Mouse (Mus musculus) NIH3T3 (cell line): ENCODE measurements around the gene Ada.
A peak's percentile ranks its signal among the peaks of the same experiment; 100 is the strongest.

Experiments
- DNase-seq: peaks from one replicate; pipeline ENCODE4 v3.0.0-alpha.2; 2012; ENCODE audit warnings: low read depth

Ada gene

DNA sequence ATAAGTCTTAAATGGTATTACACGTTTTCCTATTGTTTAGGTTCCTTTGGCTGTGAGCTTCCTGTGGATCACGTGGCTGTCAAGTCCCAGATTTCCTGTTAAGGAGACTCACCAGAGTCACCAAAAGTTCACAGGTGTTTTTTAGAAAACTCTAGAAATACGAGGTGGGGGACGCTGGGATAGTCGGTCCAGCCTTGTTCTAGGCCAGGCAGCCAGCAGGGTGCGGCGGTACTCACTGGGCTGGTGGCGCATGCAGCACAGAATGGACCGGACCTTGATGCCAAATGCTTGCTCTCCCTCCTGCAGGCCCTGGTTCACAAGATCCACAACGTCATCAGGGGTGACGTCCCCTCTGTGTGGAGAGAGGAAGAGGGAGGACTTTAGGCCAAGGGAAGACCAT is 18.0 kb downstream of the Ada start:
- DNase-seq: no peak

DNA sequence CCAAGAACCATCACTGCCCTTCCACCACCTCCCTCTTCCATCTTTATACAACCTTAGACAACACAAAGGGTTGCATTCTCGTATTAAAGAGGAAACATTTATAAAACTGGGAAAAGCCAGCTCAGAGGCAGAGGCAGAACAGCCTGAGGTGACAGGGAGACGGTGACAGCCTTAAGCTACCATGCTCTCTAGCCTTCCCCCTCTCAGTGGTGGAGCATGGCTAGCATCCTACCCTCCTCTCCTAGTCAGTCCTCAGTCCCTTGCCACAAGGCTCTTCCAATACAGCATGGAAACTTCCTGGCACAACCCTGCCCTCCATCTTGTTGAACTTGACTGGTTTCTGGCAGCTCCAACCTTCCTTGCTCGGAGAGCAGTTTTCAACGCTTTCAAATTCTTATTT is 21.7 kb downstream of the Ada start:
- no peak for DNase-seq

DNA sequence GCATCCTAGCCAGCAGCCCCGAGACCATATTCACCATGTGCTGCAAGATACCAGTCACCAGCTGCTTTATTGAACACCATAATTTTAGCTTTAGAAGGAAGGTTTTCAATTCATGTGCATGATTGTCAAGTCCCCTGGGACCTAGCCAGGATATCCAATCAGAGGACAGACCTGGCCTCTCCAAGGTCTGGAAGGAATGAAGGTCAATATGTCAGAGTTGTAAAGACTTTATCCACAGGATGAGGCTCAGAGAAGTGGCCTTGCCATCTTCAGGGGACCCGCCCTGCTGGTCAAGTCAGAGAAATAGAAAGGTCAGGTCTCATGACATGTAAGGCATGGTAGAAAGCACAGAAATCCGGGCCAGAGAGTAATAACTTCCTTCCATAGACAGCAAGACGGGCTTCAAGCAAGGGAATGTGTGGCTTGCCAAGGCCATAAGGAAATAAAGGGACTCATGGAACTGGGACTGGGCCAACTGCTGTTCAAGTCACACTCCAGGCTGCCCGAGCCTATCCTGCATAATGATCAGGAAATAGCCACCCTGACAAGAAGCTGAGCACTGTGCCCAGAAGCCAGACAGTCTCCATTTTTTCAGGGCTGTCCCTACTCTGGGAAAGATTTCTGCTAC is 23.2 kb downstream of the Ada start:
- DNase-seq: no peak

DNA sequence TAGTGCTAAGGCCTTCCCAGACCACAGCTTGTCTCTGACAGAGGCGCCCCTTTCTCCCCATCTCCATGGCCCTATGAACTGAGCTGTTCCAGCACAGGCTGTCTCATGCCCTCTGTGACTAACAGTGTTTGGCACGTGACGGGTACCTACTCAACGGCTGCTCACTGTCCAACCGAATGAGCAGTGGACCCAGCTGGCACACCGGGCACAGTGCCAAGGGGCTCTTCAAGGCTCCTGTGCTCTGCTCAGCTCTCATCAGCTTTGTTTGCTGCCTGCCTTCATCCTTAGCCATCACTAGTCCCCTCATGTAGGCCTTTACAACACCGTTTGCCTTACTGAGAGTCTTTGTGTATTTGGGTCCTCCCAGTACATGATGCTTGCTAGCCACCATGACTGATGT is 27.5 kb downstream of the Ada start:
- DNase-seq: peak; percentile 34

DNA sequence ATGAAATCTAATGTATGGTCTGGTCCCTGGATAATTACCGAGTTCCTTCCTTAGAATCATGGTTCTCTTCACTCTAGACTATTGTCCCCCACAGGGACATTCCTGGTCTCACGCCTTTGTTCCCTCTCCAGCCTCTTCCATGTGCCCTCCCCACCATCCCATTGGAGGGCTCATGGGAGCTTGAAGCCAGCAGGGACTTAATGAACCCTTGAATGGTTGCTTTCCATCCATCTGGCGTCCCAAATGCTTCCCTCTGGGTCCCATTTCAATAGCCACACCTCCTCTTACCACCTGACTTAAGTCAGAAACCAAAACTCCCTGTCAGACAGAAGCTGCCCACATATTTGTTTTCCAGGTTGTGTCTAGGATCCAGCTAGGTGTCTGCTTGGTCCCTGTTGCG is 30.4 kb downstream of the Ada start:
- DNase-seq: no peak

DNA sequence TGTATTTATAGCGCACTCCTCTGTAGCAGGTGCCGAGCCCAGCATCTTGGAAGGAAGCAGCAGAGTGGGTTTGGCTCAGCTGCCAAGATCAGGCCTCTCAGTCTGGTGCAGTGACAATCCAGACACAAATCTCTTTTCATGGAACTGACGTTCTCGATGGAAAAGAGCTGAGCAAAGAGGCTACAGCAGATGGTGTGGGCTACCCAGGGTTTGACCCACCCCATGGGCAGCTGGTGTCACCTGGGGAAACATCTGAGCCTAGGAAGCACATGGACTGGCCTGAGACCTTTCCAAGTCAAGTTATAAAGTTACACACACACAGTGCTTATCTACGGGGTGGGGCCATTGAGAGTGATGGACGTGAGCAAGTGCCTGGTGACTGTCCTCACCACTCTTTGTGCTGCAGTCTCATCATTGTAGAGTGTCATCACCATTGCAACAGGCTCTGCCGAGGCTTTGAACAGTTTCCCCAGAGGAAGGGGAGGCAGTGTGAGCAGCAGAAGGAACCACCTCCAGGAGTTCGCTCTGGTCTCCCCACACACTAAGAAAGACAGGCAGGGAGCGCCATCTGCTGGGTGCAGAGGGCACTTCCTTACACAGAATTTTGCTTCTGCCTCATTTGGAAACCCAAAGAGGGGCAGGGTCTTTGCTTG is 31.0 kb downstream of the Ada start:
- peak; percentile 91 for DNase-seq

DNA sequence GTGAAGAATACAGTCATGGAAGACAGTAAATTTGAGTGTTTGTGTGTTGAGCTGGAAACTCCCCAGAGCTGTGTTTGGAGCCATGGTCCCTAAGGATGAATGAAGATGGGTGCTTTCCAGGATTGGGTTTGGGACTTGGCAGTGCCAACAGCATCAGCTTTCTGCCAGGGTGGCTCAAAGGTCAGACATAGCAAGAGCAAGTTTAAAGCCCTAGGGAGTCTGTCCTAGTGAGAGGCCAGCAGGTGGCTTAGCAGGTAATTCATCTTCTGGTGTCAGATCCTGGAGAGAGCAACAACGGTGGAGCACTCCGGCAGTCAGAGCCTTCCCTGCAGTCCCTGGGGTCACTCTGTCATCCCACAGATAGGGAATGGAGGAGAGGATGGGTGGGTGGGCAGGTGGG is 31.5 kb downstream of the Ada start:
- no peak for DNase-seq

DNA sequence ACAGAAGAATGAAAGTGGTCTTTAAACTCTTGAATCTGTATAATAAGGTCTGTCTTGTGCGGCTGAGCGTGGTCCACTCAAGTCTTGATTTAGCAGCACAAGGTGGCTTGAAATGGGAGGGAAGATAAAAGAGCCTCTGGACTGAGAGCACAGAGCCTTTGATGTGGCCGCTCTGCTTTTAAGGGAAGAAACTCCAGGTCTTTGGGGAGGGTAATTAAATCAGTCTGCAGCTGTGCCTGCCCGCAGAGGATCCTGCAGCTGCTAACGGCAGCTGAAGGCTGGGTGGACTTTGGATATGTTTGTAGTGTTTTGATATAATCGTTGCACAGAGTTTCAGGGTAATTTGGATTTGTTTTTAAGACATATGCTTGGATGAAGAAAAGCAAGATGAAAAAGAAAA is 33.2 kb downstream of the Ada start:
- DNase-seq: no peak

DNA sequence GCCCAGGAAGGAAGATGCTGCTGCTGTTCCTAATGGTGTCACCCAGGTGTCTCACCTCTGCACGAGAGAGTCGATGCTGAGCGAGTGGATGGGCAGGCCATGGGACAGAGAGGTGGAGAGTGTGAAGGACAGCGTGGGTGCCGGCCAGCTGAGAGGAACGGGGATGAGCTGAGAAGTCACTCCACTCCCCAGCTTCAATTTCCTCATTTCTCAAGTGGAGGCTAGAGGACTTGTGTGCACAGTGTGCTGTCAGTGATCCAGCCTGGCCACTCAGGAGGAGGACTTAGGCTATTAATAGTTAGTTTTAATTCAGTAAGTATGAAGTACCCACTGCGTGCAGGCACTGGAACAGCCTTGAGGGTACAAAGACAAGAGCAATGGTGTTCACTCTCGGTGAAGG is 33.6 kb downstream of the Ada start:
- no peak for DNase-seq

DNA sequence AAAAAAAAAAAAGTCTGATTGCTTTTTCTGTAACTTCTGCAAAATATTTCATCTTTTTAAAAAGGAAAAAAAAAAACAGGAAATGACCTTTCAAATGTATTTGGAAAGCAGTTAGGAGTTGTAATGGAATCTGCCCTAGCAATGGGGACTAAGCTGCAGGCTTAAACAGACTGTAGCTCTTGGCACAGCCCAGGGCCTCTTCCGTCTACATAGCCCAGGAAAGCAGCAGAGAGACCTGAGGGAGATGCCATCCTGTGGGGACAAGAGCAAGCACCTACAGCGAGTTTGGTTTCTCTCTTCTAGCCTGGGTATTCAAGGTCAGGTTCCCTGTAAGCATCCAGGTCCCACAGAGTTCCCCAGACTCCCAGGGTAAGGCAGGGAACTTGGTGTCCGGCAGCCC is 36.7 kb downstream of the Ada start:
- DNase-seq: no peak

DNA sequence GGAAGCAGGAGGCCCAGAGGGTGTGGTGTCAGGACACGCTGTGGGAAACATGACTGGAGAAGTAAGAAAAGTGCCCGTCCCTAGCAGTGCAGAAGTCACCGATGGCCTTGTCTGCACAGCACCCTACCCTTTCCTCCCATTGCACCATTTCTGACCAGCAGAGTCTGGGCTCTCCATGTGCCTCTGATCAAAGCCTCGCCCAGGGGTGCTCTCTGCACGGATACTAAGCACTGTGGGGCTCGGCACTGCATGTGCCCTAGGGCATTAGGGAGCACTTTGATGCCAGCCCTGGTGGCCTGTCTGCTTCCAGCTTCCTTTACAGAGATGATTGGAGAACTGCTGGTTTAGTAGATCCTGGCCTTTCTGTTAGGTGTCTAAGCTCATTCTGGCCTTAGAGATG is 37.2 kb downstream of the Ada start:
- no peak for DNase-seq

DNA sequence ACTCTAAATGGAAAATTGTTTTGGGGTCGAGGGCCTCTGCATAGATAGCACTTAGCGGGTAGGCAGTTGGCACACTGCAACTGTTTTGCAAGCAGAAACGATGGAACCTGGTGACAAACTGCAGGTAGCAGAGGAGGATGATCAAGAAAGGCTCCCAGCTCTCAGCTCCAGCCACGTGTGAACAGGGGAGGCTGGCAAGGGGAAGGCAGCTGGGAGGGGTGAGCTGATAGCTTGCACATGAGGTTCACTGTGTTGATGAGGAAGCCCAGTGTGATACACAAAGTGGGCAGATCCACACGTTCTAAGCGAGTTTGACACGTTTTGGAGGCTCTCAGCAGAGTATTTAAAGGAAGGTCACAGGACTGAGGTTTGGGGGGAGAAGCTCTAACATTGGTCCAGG is 37.6 kb downstream of the Ada start:
- DNase-seq: no peak

DNA sequence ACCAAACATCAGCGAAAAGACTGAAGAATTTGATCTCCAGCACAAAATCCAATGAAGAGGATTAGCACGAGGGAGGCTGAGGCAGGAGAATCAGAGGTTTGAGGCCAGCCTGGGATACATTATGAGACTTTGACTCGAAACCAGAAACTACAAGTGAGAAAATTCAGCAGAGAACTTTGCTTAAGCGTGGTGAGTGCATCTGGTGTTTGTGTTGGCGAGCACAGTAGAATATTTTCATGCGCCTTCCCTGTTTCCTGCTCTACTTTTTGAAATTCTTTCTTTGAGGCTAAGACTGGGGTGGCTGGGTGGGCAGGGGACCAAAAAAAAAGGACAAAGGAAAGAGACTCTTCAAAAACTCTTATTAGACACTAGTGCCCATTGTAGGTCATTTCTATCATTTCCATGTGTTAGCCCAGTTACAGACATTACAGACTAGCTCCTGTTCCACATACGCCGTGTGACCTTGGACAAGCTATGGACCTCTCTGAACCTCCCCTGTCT is 38.6 kb downstream of the Ada start:
- DNase-seq: no peak

DNA sequence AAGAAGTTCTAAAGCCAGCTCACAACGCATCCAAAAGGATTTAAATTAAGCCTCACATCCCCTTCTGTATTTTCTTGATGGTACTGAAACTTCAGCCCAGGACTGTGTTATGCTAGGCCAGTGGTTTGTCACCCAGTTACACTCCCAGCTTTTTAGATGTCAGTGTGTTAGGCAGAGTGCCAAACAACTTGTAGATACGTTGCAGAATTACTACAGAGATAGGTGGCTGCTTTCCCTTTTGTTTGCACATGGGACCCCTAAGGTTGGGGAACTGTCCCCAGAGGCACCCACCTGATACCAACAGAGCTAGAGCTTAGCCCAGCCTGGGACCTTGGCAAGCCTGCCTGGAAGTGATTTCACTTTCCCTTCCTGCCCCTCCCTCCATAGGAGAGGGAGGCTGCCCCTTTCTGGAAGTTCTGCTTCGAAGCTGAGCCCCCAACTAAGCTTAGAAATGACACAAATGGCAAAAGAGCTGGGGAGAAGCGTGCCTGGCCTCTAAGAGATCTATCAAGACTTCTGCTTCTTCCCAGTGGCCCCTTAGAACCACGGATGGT is 39.4 kb downstream of the Ada start:
- no peak for DNase-seq

DNA sequence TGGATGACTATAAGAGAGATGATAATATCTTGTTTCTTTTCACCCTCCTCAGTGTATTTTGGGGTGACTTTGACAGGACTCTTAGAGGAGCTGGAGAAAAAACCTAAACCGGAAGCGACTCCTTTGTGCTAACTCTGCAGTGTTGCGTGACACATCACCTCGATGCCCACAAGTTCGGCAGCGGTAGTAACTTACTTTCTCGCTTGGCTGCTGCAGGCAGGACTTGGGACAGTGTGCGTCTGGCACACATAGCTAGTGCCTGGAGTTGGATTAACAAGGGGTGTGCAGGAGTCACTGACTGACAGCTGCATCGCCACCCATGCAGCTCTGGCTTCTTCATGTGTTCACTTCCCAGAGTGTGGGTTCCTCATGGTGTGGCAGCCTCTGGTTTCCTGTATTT is 40.0 kb downstream of the Ada start:
- no peak for DNase-seq

DNA sequence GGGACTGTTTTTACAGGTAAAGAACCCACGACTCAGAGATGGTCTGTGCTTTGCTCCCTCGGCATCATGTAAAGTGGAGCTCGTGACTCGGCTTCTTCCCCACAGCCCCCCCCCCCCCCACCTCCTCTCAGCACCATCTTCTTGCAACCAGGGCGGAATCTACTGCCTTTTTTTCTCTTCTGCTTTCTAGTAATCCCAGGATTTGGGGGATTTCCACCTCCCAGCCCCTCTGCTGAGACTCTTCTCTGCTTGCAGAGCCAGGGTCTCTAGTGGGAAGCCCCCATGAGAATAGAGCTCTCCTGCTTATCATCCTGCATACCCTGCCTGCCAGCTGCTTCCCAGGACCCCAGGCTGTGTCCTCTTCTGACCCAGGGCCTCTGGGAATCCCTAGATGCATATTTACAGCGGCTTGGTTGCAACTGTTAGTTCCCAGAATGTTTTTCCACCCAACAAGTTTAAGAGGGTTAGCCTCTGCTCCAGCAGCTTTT is 41.2 kb downstream of the Ada start:
- DNase-seq: no peak

DNA sequence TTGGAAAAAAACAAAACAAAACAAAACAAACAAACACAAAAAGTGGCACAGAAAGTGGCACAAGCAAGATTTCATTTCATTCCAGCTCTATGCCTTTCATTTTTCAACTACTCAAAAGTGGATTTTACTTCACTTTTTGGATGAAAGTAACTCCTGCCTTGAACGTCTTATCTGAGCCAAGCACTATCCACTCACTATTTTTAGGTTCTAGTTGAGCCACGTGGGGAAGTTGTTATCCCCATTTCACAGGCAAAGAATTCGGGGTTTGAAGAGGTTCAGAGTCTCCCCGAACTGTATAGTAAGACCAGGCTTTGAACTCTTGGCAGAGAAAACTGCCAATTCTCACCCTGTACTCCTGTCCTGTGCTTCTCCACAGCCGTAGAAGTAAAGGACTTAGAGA is 41.7 kb downstream of the Ada start:
- DNase-seq: no peak

DNA sequence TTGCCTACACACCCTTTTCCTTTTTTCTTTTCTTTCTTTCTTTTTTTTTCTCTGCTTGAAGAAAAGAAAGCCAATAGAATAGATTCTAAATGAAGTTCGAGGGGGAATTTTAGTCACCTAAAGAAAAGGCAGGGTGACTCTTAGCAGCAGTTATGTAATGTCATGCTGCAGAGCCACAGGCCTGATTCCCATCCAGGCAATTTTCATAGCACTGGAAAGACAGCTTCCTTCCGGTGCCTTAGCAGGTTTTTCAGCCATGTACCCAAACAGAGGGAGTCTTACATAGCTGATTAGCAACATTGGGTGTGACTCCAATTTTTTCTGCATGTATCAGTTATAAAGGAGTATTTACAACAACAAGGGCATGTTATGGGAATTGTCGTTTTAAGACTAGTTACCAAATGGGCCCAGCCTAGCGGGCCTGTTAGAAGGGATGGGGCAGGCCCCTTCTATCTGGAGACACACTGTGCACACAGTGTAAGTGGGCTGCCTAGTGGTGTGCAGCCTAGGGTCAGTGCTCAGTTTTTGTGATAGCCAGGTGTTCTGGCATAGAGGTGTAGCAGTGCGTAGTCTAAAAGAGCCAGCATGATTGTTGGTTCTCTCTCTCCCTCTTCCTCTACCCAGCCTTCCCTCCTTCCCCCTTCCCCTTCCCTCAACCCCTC is 46.3 kb downstream of the Ada start:
- no peak for DNase-seq

DNA sequence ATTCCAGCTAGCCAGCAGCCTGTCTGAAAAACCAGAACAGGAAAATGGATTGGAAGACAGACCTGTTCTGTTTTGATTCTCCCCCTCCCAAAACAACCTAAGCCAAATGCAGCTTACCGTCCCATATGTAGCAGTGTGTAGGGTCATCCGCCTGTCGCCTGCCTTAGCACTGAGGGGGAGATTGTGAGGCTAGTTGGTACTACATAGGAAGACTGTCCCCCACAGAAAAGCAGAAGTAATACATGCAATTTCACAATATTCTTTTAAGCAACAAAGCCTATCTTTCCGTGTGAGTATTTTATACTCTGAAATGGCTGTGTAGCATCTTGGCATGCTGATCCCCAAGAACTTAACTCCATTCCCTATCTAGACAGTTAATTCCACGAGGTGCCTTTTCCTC is 47.1 kb downstream of the Ada start:
- DNase-seq: no peak

DNA sequence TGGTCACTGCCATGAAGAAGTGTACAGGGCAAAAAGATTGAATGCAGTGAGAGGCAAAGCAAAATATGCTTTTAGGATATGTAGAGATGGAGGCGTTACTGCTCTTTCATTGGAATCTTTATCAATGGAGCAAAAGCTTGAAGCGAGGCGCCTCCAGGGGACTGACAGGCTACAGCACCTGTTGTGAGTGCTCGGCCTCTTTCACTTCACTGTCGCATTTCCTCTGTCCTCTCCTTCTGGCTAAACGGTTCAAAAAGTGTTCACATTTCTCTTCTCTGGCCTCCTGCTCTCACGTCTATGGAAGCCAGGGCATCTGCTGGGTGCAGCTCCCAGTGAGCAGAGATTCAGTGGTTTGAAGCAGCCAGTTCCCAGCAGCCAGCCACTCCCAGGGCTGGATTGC is 47.6 kb downstream of the Ada start:
- DNase-seq: no peak

DNA sequence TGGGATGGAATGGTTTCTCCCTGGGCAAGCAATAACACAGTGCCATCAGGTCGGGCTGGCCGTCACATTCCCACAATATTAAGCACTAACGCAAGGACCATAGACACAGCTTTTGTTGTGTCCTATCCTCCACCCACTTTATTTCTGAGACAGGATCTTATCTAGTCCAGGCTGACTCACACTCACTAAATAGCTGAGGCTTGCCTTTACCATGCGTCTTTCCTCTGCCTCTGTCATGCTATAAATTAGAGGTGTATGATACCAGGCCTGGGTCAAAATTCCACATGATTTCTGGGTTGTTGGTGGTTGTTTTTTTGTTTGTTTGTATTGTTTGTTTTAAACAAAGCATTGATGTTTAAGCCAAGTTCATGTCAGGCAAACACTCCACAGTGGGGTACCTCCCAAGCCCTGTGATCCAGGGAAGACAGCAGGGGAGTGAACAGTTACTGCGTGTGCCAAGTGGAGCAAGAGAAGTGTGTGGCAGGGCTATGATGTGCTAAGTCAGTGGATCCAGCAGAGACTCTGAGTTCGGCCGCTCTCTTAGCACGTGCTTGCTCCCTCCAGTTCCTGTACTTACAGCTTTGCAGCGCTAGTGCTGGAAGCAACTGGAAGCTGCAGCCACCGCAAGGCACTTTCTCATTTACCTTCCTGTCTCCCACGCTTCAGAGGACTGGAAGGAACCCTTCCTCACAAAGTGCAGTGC is 50.8 kb downstream of the Ada start:
- DNase-seq: no peak

DNA sequence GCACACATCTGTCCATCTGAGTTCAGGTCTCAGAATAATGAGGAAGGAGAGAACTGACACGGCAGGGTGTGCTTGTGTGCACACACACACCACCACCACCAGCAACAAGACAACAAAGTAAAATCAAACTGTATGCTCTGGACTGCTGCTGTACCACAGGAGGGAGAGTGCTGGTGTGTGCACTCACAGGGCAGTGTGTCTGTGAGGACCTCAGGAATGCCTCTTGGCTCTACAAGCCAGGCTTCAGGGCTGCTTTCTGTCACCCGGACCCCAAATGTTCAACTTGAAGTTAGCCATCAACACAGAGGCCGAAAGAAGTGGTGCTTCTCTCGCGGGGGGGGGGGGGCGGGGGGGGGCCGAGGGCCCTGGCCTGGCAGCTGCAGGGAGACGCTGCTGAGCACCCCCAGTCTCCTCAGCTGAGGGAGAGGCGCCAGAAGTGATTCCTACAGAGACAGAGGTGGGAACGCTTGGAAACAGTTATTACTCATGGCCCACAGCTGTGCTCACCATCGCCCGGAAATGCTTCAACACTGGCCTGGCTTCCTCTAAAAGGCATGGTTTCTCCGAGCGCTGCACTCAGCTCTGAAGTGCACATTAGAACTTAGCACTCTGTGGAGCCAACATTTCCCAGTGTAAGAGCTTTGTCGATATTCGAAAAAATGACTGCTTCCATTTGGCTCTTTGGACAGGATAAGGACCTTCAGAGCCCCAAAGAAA is 52.1 kb downstream of the Ada start:
- DNase-seq: peak; percentile 82
